Mouse (Mus musculus): ENCODE results near the gene Rela.
A peak's percentile ranks its signal among the peaks of the same experiment; 100 is the strongest.

Rela gene

GRCm38 (mm10) chr19:5636036-5636570 is 1.2 kb upstream of the Rela start:
- no peak for DNase-seq (ENCODE audit: low read depth, low spot score)

GRCm38 (mm10) chr19:5636571-5637041 is 677 bp upstream of the Rela start:
- no peak for DNase-seq (ENCODE audit: low read depth, low spot score)

GRCm38 (mm10) chr19:5638416-5639005 is 1.2 kb downstream of the Rela start:
- DNase-seq (ENCODE audit: low read depth, low spot score), result no peak

- no peak for DNase-seq (ENCODE audit: low read depth, low spot score)
Observed at GRCm38 (mm10) chr19:5640339-5640738, 3.1 kb downstream of the Rela start.

- no peak for DNase-seq (ENCODE audit: low read depth, low spot score)
Observed at GRCm38 (mm10) chr19:5641021-5641420, 3.7 kb downstream of the Rela start.

GRCm38 (mm10) chr19:5641641-5642040 is 4.4 kb downstream of the Rela start:
- no peak for DNase-seq (ENCODE audit: low read depth, low spot score)

- DNase-seq (ENCODE audit: low read depth, low spot score), result no peak
Observed at GRCm38 (mm10) chr19:5645280-5645679, 8.0 kb downstream of the Rela start.

GRCm38 (mm10) chr19:5646731-5647330 is 9.5 kb downstream of the Rela start:
- no peak for DNase-seq (ENCODE audit: low read depth, low spot score)

GRCm38 (mm10) chr19:5647791-5648190 is 10.5 kb downstream of the Rela start:
- DNase-seq (ENCODE audit: low read depth, low spot score), result no peak

GRCm38 (mm10) chr19:5648401-5649297 is 11.4 kb downstream of the Rela start:
- DNase-seq (ENCODE audit: low read depth, low spot score), result peak; percentile 90

GRCm38 (mm10) chr19:5649298-5649741 is 12.0 kb downstream of the Rela start:
- no peak for DNase-seq (ENCODE audit: low read depth, low spot score)

GRCm38 (mm10) chr19:5651502-5652274 is 14.4 kb downstream of the Rela start:
- DNase-seq (ENCODE audit: low read depth, low spot score), result peak; percentile 59

GRCm38 (mm10) chr19:5652570-5652969 is 15.3 kb downstream of the Rela start:
- DNase-seq (ENCODE audit: low read depth, low spot score), result no peak

- peak; percentile 88 for DNase-seq (ENCODE audit: low read depth, low spot score)
Observed at GRCm38 (mm10) chr19:5653969-5654719, 16.9 kb downstream of the Rela start.

GRCm38 (mm10) chr19:5654720-5655298 is 17.5 kb downstream of the Rela start:
- DNase-seq (ENCODE audit: low read depth, low spot score), result peak; percentile 53

GRCm38 (mm10) chr19:5660942-5661751 is 23.9 kb downstream of the Rela start:
- DNase-seq (ENCODE audit: low read depth, low spot score), result no peak

- DNase-seq (ENCODE audit: low read depth, low spot score), result no peak
Observed at GRCm38 (mm10) chr19:5662310-5662709, 25.0 kb downstream of the Rela start.

GRCm38 (mm10) chr19:5662981-5663913 is 26.0 kb downstream of the Rela start, which contains the start of gene Sipa1:
Gene Sipa1, minus strand, starts transcription at chr19:5663707.
- DNase-seq (ENCODE audit: low read depth, low spot score), result peak; percentile 87

Data from R1 (cell line).